Comparison of ENCODE assay signal across 8 mouse cellular contexts in genomic region chr2:4018431-4018876, GRCm38 (mm10). TPM values are rescaled to one million over a fixed set of nuclear protein-coding genes. Genes with fewer than 3 reads are reported as not detected.
DNase-seq lines count a peak whose midpoint lies in the region; ATAC-seq lines count a peak whose summit lies in the region.
"Had no signal": no experiment of that assay in that cellular context is flagged by ENCODE, and none has a peak within 500 bp of the region (broad histone marks: within the 10 kb centered on the region; RNA-seq: fewer than 3 reads in every experiment).

No protein-coding gene starts in this region.

- H3K27ac ChIP-seq in embryonic facial prominence, embryonic 13.5 days: no peak overlapping the region
- H3K27ac ChIP-seq in hindbrain, embryonic 16.5 days (ENCODE audit: low read depth, low read length): peak overlapping the region; percentile 77
- no peak overlapping the region for H3K27ac ChIP-seq in limb, embryonic 15.5 days
- no peak overlapping the region for H3K27ac ChIP-seq in stomach, embryonic 16.5 days (ENCODE audit: low read length)
- H3K27ac ChIP-seq: liver, embryonic 14.5 days had no signal

- DNase-seq in lung, postnatal 10 days: peak; percentile 5
- DNase-seq in lung, postnatal 25 days (ENCODE audit: low spot score): no peak

- no peaks in the 10 kb centered on the region for H3K36me3 ChIP-seq in embryonic facial prominence, embryonic 13.5 days
- no peaks in the 10 kb centered on the region for H3K36me3 ChIP-seq in hindbrain, embryonic 16.5 days (ENCODE audit: control insufficient read depth, insufficient read depth, low read length)
- no peaks in the 10 kb centered on the region for H3K36me3 ChIP-seq in limb, embryonic 15.5 days
- no peaks in the 10 kb centered on the region for H3K36me3 ChIP-seq in stomach, embryonic 16.5 days (ENCODE audit: control insufficient read depth, insufficient read depth, low read length)

- H3K9me3 ChIP-seq in embryonic facial prominence, embryonic 13.5 days: no peaks in the 10 kb centered on the region
- no peaks in the 10 kb centered on the region for H3K9me3 ChIP-seq in hindbrain, embryonic 16.5 days (ENCODE audit: control insufficient read depth, low read length)
- no peaks in the 10 kb centered on the region for H3K9me3 ChIP-seq in limb, embryonic 15.5 days
- no peaks in the 10 kb centered on the region for H3K9me3 ChIP-seq in stomach, embryonic 16.5 days (replicated peaks; ENCODE audit: control insufficient read depth, low read length)

- peak overlapping the region; percentile 48 for H3K4me2 ChIP-seq in embryonic facial prominence, embryonic 13.5 days
- peak overlapping the region; percentile 63 for H3K4me2 ChIP-seq in hindbrain, embryonic 16.5 days (ENCODE audit: low read length)
- 0 out of 2 replicates have a peak overlapping the region, but pooled peaks have one; percentile 19 for H3K4me2 ChIP-seq in limb, embryonic 15.5 days
- no peak overlapping the region for H3K4me2 ChIP-seq in stomach, embryonic 16.5 days (ENCODE audit: low read depth, low read length)

- peak overlapping the region; percentile 54; the same call in 1 of the 2 replicates for H3K9ac ChIP-seq in embryonic facial prominence, embryonic 13.5 days
- peak overlapping the region; percentile 66 for H3K9ac ChIP-seq in hindbrain, embryonic 16.5 days (ENCODE audit: low read depth, low read length)
- no peak overlapping the region for H3K9ac ChIP-seq in limb, embryonic 15.5 days
- H3K9ac ChIP-seq in stomach, embryonic 16.5 days (ENCODE audit: low read length): 0 out of 2 replicates have a peak overlapping the region, but pooled peaks have one; percentile 20
- H3K9ac ChIP-seq: liver, embryonic 14.5 days had no signal

- H3K4me1 ChIP-seq in embryonic facial prominence, embryonic 13.5 days: peaks cover 19% of the 10 kb centered on the region
- peaks cover 12% of the 10 kb centered on the region for H3K4me1 ChIP-seq in hindbrain, embryonic 16.5 days (ENCODE audit: control insufficient read depth, insufficient read depth, low read depth, low read length)
- H3K4me1 ChIP-seq in limb, embryonic 15.5 days: peaks cover 7% of the 10 kb centered on the region
- no peaks in the 10 kb centered on the region for H3K4me1 ChIP-seq in stomach, embryonic 16.5 days (ENCODE audit: control insufficient read depth, insufficient read depth, low read length)

- H3K27me3 ChIP-seq in embryonic facial prominence, embryonic 13.5 days: no peaks in the 10 kb centered on the region; the same call in 1 of the 2 replicates
- no peaks in the 10 kb centered on the region for H3K27me3 ChIP-seq in hindbrain, embryonic 16.5 days (replicated peaks; ENCODE audit: control insufficient read depth, insufficient read depth, low read length)
- no peaks in the 10 kb centered on the region for H3K27me3 ChIP-seq in limb, embryonic 15.5 days
- no peaks in the 10 kb centered on the region for H3K27me3 ChIP-seq in stomach, embryonic 16.5 days (ENCODE audit: control insufficient read depth, insufficient read depth, low read length)

- 0 out of 2 replicates have a peak overlapping the region, but pooled peaks have one; percentile 8 for H3K4me3 ChIP-seq in embryonic facial prominence, embryonic 13.5 days
- H3K4me3 ChIP-seq in hindbrain, embryonic 16.5 days (ENCODE audit: low read length): peak overlapping the region; percentile 44
- H3K4me3 ChIP-seq in limb, embryonic 15.5 days: no peak overlapping the region
- no peak overlapping the region for H3K4me3 ChIP-seq in stomach, embryonic 16.5 days (replicated peaks; ENCODE audit: low read length)

- 27% methylated on average over 11 of the region's 11 CpGs for WGBS in embryonic facial prominence, embryonic 13.5 days
- 28% methylated on average over 11 of the region's 11 CpGs for WGBS in hindbrain, embryonic 16.5 days
- 31% methylated on average over 11 of the region's 11 CpGs for WGBS in limb, embryonic 15.5 days
- 37% methylated on average over 11 of the region's 11 CpGs for WGBS in stomach, embryonic 16.5 days

- ATAC-seq in embryonic facial prominence, embryonic 13.5 days (ENCODE audit: insufficient number of reproducible peaks, insufficient read depth, low FRiP score, low TSS enrichment, low read depth): no peak
- ATAC-seq in hindbrain, embryonic 16.5 days: peak; percentile 89
- peak; percentile 30; the same call in 1 of the 2 replicates for ATAC-seq in limb, embryonic 15.5 days (ENCODE audit: insufficient number of reproducible peaks, low FRiP score, low TSS enrichment, low read depth)
- no peak for ATAC-seq in stomach, embryonic 16.5 days (ENCODE audit: insufficient read depth, low FRiP score)
- no peak for ATAC-seq in inflammation-experienced regulatory T-cells, adult 6 months

RNA-seq across cellular contexts. Expression of gene Frmd4a, which starts 0.9 kb away (rescaled TPM):
- 50.8 and 58.6 TPM in 2 replicates for polyA plus RNA-seq in embryonic facial prominence, embryonic 13.5 days (2015; fragmentation: Nextera tagmentation; extraction: Ambion mirVana)
- polyA plus RNA-seq in hindbrain, embryonic 16.5 days (2015; fragmentation: Nextera tagmentation; extraction: Ambion mirVana): 48.1 and 53.1 TPM in 2 replicates
- polyA plus RNA-seq in limb, embryonic 15.5 days (2015; fragmentation: Nextera tagmentation; extraction: Ambion mirVana): 29.6 and 34.1 TPM in 2 replicates
- polyA plus RNA-seq in stomach, embryonic 16.5 days (2015; fragmentation: Nextera tagmentation; extraction: Ambion mirVana): 15.1 and 19.6 TPM in 2 replicates
- polyA plus RNA-seq in inflammation-experienced regulatory T-cells, adult 6 months (2017; shearing (Covaris generic)): 1 to 10 TPM; 1.2 to 1.5 (median 1.5) TPM

Comparison
In these comparisons a context has a peak if more than half of its experiments do, and no peak if none do; other contexts are left out.
1. ATAC-seq: peak in hindbrain, embryonic 16.5 days (single experiment) and limb, embryonic 15.5 days (single experiment); none in embryonic facial prominence, embryonic 13.5 days (single experiment), stomach, embryonic 16.5 days (single experiment) and inflammation-experienced regulatory T-cells, adult 6 months (single experiment).
2. H3K4me3 ChIP-seq: peak in embryonic facial prominence, embryonic 13.5 days (single experiment) and hindbrain, embryonic 16.5 days (single experiment); none in limb, embryonic 15.5 days (single experiment) and stomach, embryonic 16.5 days (single experiment).